Mouse (Mus musculus): ENCODE results near the gene Dock1.

The Dock1 gene

DNA sequence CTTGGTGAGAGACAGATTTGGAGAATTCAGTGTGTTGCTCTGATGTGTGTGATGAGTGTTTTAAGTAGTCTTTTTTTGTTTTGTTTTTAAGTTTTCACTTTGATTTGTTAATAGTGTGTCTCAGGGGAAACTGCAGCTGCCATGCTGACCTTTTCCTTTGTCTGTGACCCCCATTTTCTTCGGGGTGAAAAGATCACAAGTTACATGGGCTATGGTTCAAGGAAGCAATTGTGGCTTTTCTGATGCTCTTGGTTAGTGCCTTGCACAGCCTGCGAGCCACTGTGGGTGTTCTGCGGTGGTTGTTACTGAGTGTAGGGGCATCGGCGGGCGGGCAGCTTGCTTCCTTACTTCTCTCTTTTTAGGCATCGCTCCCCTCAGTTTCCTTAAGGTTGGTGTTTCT is 54.4 kb downstream of the Dock1 start:
- Histone ChIP-seq H3K27me3 (ENCODE audit: insufficient read depth, low read length) (no peaks in the 10 kb centered on the region), H3K4me1 (replicated peaks; ENCODE audit: low read depth, low read length) (peaks cover 47% of the 10 kb centered on the region), H3K9me3 (ENCODE audit: low read length) (no peaks in the 10 kb centered on the region), H3K4me3 (replicated peaks; ENCODE audit: low read length) (no peak overlapping the region), H3K36me3 (ENCODE audit: insufficient read depth, low read length) (peaks cover 39% of the 10 kb centered on the region)
- TF ChIP-seq POU5F1 (IDR thresholded peaks at IDR 0.05; ENCODE audit: borderline replicate concordance, low read length) (no peak), NANOG (IDR thresholded peaks at IDR 0.05; ENCODE audit: borderline replicate concordance, low read length) (no peak), CTCF (conservative IDR thresholded peaks at IDR 0.05; ENCODE audit: low read length) (no peak)

DNA sequence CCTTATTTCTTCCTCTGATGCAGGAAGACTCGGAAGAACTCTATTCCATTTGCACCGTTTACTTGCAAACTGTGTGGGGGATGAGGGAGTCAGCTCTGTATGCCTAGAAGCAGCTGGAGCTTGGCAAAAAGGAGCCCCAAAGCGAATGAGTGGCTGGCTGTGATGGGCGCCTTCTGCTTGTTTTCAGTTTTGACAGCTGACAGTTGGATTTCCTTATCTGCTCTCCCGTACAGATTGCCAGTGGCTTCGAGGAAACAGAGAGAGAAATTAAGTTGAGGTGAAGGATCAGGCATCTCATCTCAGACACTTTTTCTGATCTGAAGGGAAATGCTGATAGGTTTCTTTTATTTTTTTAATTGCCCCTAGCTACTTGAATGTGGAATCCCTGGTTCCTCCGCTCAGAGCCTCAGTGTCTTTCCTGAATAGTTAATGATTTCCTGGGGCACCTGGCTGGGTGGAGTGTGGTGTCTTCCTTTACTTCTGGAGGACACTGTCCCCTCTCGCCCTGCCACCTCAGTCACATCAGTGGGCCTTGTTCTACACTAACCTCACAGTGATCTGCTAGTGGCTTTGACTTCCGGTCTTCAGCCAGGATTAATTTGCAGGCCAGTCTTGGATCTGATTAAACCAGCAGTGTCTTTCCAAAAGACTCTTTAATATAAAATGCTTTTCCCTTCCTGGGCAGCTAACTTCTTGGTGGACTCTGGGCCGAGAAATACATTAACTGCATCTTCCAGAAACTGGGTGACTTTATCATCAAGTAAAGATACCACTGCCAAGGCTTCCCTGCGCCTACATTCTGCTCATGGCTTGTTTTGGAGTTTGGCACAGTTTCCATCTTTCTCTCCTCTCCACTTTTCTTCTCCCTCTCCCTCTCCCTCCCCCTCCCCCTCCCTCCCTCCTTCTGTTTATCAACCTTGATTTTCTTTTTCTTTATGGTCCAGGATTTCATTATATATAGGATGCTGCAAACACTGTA is 55.4 kb downstream of the Dock1 start:
- Histone ChIP-seq H3K36me3 (ENCODE audit: insufficient read depth, low read length) (peaks cover 40% of the 10 kb centered on the region), H3K4me1 (replicated peaks; ENCODE audit: low read depth, low read length) (peaks cover 47% of the 10 kb centered on the region), H3K9me3 (ENCODE audit: low read length) (no peaks in the 10 kb centered on the region), H3K4me3 (replicated peaks; ENCODE audit: low read length) (no peak overlapping the region), H3K27me3 (ENCODE audit: insufficient read depth, low read length) (no peaks in the 10 kb centered on the region)
- TF ChIP-seq CTCF (conservative IDR thresholded peaks at IDR 0.05; ENCODE audit: low read length) (no peak), POU5F1 (IDR thresholded peaks at IDR 0.05; ENCODE audit: borderline replicate concordance, low read length) (no peak), NANOG (IDR thresholded peaks at IDR 0.05; ENCODE audit: borderline replicate concordance, low read length) (no peak)

DNA sequence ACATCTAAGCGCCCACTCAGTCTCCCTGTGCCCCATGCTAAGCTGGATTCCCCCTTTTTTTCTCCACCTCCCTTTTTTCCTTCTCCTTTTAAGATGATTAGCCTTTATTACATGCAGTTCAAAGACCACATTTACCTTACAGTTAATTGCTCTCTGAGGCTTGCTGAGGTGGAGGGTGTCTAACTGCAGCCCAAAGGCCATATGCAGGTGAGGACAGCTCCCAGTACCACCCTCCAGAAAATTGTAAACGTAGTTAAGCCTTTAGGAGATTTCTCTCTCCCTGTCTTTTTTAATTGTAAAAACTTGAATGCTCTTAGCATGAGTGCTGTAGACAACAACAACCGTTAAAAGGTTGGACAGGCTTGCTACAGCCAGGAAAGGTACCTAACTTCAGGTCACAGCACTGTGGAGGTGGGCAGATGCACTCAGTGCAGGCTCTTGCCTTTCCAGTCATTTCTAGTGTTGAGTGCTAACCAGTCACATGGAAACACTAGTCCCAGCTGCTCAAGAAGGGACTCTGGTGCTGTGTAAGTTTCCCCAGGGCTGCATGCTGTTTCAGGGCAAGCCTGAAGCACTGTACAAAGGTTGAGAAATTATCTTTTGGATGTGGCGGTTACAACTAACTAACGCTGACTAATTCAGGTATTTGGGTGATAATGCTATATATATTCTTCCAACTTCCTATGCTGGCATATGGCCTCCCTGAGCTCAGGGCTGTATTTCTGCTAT is 56.2 kb downstream of the Dock1 start:
- Histone ChIP-seq H3K4me3 (replicated peaks; ENCODE audit: low read length) (no peak overlapping the region), H3K36me3 (ENCODE audit: insufficient read depth, low read length) (peaks cover 43% of the 10 kb centered on the region), H3K27me3 (ENCODE audit: insufficient read depth, low read length) (no peaks in the 10 kb centered on the region), H3K4me1 (replicated peaks; ENCODE audit: low read depth, low read length) (peaks cover 42% of the 10 kb centered on the region), H3K9me3 (ENCODE audit: low read length) (no peaks in the 10 kb centered on the region)
- TF ChIP-seq NANOG (IDR thresholded peaks at IDR 0.05; ENCODE audit: borderline replicate concordance, low read length), result no peak
- no peak for TF ChIP-seq CTCF (conservative IDR thresholded peaks at IDR 0.05; ENCODE audit: low read length)
- no peak for TF ChIP-seq POU5F1 (IDR thresholded peaks at IDR 0.05; ENCODE audit: borderline replicate concordance, low read length)

DNA sequence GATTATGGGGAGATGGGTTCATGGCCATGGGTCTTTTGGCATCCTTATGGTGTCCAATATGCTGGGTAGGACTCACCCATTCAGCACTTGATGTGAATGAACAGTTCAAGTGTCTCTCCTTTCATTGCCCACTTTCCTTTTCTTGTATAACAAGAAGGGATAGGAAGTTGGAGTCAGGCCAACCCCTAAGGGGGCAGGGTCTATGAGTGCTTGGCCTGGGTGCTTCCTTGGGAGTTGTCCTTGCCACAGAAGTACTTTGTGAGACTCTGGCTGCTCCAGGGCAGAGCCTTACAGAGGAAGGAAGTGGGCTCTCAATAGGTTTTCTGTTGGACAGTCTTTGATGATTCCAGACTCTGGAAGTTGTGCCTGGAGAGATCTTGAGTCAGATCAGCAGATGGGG is 58.9 kb downstream of the Dock1 start:
- H3K4me1 ChIP-seq (replicated peaks; ENCODE audit: low read depth, low read length), result peaks cover 31% of the 10 kb centered on the region
- H3K4me3 ChIP-seq (replicated peaks; ENCODE audit: low read length), result no peak overlapping the region
- H3K27me3 ChIP-seq (ENCODE audit: insufficient read depth, low read length), result no peaks in the 10 kb centered on the region
- TF ChIP-seq CTCF (conservative IDR thresholded peaks at IDR 0.05; ENCODE audit: low read length) (no peak), POU5F1 (IDR thresholded peaks at IDR 0.05; ENCODE audit: borderline replicate concordance, low read length) (no peak), NANOG (IDR thresholded peaks at IDR 0.05; ENCODE audit: borderline replicate concordance, low read length) (no peak)
- peaks cover 62% of the 10 kb centered on the region for H3K36me3 ChIP-seq (ENCODE audit: insufficient read depth, low read length)
- no peaks in the 10 kb centered on the region for H3K9me3 ChIP-seq (ENCODE audit: low read length)

DNA sequence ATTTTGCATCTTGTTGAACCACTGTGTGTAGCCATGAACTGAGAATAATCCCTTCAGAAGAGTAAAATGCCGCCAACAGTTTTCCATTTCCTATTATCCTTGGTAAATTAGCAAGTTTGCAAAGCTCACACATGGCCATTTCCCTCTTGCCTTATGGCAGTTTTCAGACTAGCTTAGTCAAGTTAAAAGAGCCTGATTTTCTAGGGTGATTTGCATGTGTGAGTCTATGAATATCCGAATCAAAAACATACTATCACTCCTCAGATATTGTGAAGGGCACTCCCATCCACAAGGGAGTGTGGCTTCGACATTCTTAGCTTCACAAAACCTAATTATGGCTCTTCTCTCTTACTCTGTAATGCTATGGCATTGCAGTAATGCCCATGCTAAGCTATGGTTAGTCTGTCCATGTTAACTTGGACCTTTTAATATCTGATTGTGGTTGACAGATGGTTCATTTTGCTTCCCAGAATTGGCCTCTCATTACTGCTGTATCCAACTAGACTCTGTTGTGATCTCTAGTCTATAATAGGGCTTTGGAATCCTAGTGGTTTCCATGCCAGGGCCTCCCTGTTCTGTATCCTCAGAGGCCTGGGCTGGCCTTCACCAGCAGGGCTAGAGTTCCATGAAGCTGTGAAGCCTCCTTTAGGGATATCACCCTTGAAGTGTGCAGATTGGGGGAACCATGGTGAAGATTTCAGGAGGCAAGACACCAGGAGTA is 60.1 kb downstream of the Dock1 start:
- H3K4me3 ChIP-seq (replicated peaks; ENCODE audit: low read length), result no peak overlapping the region
- H3K36me3 ChIP-seq (ENCODE audit: insufficient read depth, low read length), result peaks cover 68% of the 10 kb centered on the region
- H3K9me3 ChIP-seq (ENCODE audit: low read length), result no peaks in the 10 kb centered on the region
- H3K27me3 ChIP-seq (ENCODE audit: insufficient read depth, low read length), result no peaks in the 10 kb centered on the region
- no peak for TF ChIP-seq NANOG (IDR thresholded peaks at IDR 0.05; ENCODE audit: borderline replicate concordance, low read length)
- no peak for TF ChIP-seq POU5F1 (IDR thresholded peaks at IDR 0.05; ENCODE audit: borderline replicate concordance, low read length)
- no peak for TF ChIP-seq CTCF (conservative IDR thresholded peaks at IDR 0.05; ENCODE audit: low read length)
- peaks cover 19% of the 10 kb centered on the region for H3K4me1 ChIP-seq (replicated peaks; ENCODE audit: low read depth, low read length)

DNA sequence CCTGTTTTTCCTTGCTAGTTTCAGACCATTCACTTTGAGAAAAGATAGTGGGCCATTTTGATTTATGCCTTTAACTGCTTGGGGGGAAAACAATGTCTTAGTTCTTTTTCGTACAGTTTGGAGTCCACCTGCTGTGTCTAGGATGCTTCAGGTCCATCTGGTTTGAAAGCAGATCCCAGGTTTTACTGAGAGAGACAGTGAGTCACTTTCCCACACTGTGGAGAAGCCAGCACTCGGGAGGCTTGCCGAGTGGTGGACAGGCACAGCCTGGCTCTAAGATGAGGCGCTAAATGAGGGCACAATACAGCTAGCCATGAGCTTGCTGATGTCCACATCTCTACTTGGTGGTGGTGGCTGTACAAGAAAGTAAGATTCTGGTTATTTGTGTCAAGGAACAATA is 76.6 kb downstream of the Dock1 start:
- Histone ChIP-seq H3K9me3 (ENCODE audit: low read length) (no peaks in the 10 kb centered on the region), H3K4me1 (replicated peaks; ENCODE audit: low read depth, low read length) (peaks cover 10% of the 10 kb centered on the region), H3K27me3 (ENCODE audit: insufficient read depth, low read length) (no peaks in the 10 kb centered on the region), H3K4me3 (replicated peaks; ENCODE audit: low read length) (no peak overlapping the region), H3K36me3 (ENCODE audit: insufficient read depth, low read length) (peaks cover 90% of the 10 kb centered on the region)
- no peak for TF ChIP-seq CTCF (conservative IDR thresholded peaks at IDR 0.05; ENCODE audit: low read length)
- TF ChIP-seq NANOG (IDR thresholded peaks at IDR 0.05; ENCODE audit: borderline replicate concordance, low read length), result no peak
- TF ChIP-seq POU5F1 (IDR thresholded peaks at IDR 0.05; ENCODE audit: borderline replicate concordance, low read length), result no peak

DNA sequence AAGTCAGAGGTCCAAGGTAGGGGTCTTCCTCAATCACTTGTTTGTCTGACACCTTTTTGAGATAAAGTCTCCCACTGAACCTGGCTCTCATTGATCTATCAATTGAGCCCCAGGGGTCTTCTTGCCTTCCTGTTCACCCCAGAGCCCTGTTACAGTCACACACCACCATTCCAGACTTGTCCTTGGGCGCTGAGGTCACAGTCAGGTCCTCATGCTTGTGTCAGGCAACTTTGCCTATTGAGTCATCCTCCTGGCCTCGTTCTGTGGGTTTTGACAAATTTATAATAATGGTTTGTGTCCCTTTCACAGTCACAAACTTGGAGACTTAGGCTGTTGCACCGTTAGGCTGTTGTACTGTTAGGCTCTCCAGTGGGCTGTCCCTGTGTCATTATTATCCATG is 77.9 kb downstream of the Dock1 start:
- TF ChIP-seq POU5F1 (IDR thresholded peaks at IDR 0.05; ENCODE audit: borderline replicate concordance, low read length), result no peak
- no peak for TF ChIP-seq CTCF (conservative IDR thresholded peaks at IDR 0.05; ENCODE audit: low read length)
- no peak for TF ChIP-seq NANOG (IDR thresholded peaks at IDR 0.05; ENCODE audit: borderline replicate concordance, low read length)
- H3K36me3 ChIP-seq (ENCODE audit: insufficient read depth, low read length), result peaks cover 92% of the 10 kb centered on the region
- H3K9me3 ChIP-seq (ENCODE audit: low read length), result no peaks in the 10 kb centered on the region
- no peak overlapping the region for H3K4me3 ChIP-seq (replicated peaks; ENCODE audit: low read length)
- H3K4me1 ChIP-seq (replicated peaks; ENCODE audit: low read depth, low read length), result peaks cover 10% of the 10 kb centered on the region
- no peaks in the 10 kb centered on the region for H3K27me3 ChIP-seq (ENCODE audit: insufficient read depth, low read length)

DNA sequence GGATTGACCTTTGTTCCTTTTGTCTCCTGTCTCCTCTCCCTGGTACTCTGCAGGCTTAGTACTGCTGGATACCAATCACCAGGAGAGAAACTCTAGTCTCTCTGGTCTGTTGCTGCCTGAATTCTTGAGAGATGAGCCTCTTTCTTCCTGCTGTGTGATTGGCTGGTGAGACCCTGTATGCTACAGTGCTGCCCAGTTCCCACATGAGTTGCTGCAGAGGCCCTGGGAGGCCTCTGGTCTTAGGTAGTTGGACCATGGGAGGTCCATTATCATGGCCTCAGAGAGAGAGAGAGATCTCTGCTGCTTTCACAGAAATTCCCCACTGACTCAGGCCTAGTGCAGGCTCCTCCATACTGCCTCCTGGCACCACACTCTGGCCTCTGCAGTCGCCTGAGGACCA is 79.2 kb downstream of the Dock1 start:
- no peak overlapping the region for H3K4me3 ChIP-seq (replicated peaks; ENCODE audit: low read length)
- TF ChIP-seq CTCF (conservative IDR thresholded peaks at IDR 0.05; ENCODE audit: low read length) (no peak), POU5F1 (IDR thresholded peaks at IDR 0.05; ENCODE audit: borderline replicate concordance, low read length) (no peak), NANOG (IDR thresholded peaks at IDR 0.05; ENCODE audit: borderline replicate concordance, low read length) (no peak)

More for the DNA sequence above, 79.2 kb downstream of the Dock1 start:
- Histone ChIP-seq H3K36me3 (ENCODE audit: insufficient read depth, low read length) (peaks cover 89% of the 10 kb centered on the region), H3K9me3 (ENCODE audit: low read length) (no peaks in the 10 kb centered on the region), H3K4me1 (replicated peaks; ENCODE audit: low read depth, low read length) (peaks cover 10% of the 10 kb centered on the region), H3K27me3 (ENCODE audit: insufficient read depth, low read length) (no peaks in the 10 kb centered on the region)

All from E14TG2a.4 (cell line).